Mouse (Mus musculus) midbrain, embryonic 16.5 days (tissue): ENCODE results near the gene Junb. TPM values are rescaled to one million over a fixed set of nuclear protein-coding genes. Genes with fewer than 3 reads are reported as not detected.

Experiments
- ATAC-seq: fragments of 200-750 bp; cut with Nextera tagmentation; 2 replicates; pipeline ENCODE4 v1.8.0; 2017; ENCODE audit warnings: moderate TSS enrichment
- H3K27ac ChIP-seq: fragments of 300-500 bp; sonication (generic); 2 replicates; pipeline ENCODE4 v1.5.1; 2014; ENCODE audit warnings: mild to moderate bottlenecking, low read length, mixed read lengths
- H3K27me3 ChIP-seq: fragments of 300-500 bp; sonication (generic); 2 replicates; pipeline ENCODE4 v1.6.1; 2014; ENCODE audit warnings: low read depth, low read length, mixed read lengths; ENCODE audit not compliant: control insufficient read depth, insufficient read depth
- H3K36me3 ChIP-seq: fragments of 300-500 bp; sonication (generic); 2 replicates; pipeline ENCODE4 v1.6.1; 2014; ENCODE audit warnings: mild to moderate bottlenecking, low read length, moderate library complexity, mixed read lengths; ENCODE audit not compliant: control insufficient read depth, insufficient read depth
- H3K4me1 ChIP-seq: fragments of 300-500 bp; sonication (generic); 2 replicates; pipeline ENCODE4 v1.6.1; 2014; ENCODE audit warnings: mild to moderate bottlenecking, low read length, mixed read lengths; ENCODE audit not compliant: control insufficient read depth, insufficient read depth
- H3K4me2 ChIP-seq: fragments of 300-500 bp; sonication (generic); 2 replicates; pipeline ENCODE4 v1.6.1; 2014; ENCODE audit warnings: mild to moderate bottlenecking, low read length, mixed read lengths
- H3K4me3 ChIP-seq: fragments of 300-500 bp; sonication (generic); 2 replicates; pipeline ENCODE4 v1.5.1; 2014; ENCODE audit warnings: low read depth, mild to moderate bottlenecking, low read length, moderate library complexity, mixed read lengths
- H3K9ac ChIP-seq: fragments of 300-500 bp; sonication (generic); 2 replicates; pipeline ENCODE4 v1.6.1; 2014; ENCODE audit warnings: low read depth, low read length, mixed read lengths
- H3K9me3 ChIP-seq: fragments of 300-500 bp; sonication (generic); replicated peaks from 2 replicates; pipeline ENCODE4 v1.6.1; 2014; ENCODE audit warnings: mild to moderate bottlenecking, low read length, mixed read lengths; ENCODE audit not compliant: control insufficient read depth, poor library complexity, severe bottlenecking
- WGBS: fragments of 180-500 bp; shearing (Covaris S2); extraction: QIAGEN DNeasy Blood & Tissue Kit; methylation state at CpG from one replicate; pipeline ENCODE4 v1.1.7; 2014; 5-methylcytosine and 5-hydroxymethylcytosine counted together
- polyA plus RNA-seq: library from polyadenylated mRNA; unstranded; fragments of >200 nt; fragmentation: Nextera tagmentation; extraction: Ambion mirVana; gene quantifications from 2 replicates; pipeline ENCODE4 v1.2.1, GENCODE M21; 2015

The Junb gene
- polyA plus RNA-seq, 1 experiment from 2014 or later = 5.3 TPM

GRCm38 (mm10) chr8:84990836-84991235 is 12.3 kb upstream of the Junb start:
- peak; percentile 54 for ATAC-seq
- WGBS = 1% methylated on average over 15 of the region's 15 CpGs

GRCm38 (mm10) chr8:84990349-84990748 is 11.8 kb upstream of the Junb start, which contains the start of gene Hook2:
Hook2 (plus strand) TSS chr8:84990603.
- H3K9me3 ChIP-seq = no peaks in the 10 kb centered on the region
- H3K4me1 ChIP-seq = peaks cover 19% of the 10 kb centered on the region
- H3K36me3 ChIP-seq = no peaks in the 10 kb centered on the region
- WGBS = 0% methylated on average over 28 of the region's 28 CpGs
- peak within 1 kb of the TSS; percentile 86 for H3K27ac ChIP-seq
- peak within 1 kb of the TSS; percentile 73 for H3K4me3 ChIP-seq
- H3K9ac ChIP-seq = peak within 1 kb of the TSS; percentile 86
- peaks cover 7% of the 10 kb centered on the region; the same call in 1 of the 2 replicates for H3K27me3 ChIP-seq
- peak; percentile 89 for ATAC-seq
- H3K4me2 ChIP-seq = peak within 1 kb of the TSS; percentile 91

More at GRCm38 (mm10) chr8:84990836-84991235, 12.3 kb upstream of the Junb start:
- Histone ChIP-seq H3K4me1 (peaks cover 17% of the 10 kb centered on the region), H3K4me2 (peak overlapping the region; percentile 91), H3K27me3 (peaks cover 7% of the 10 kb centered on the region; the same call in 1 of the 2 replicates), H3K4me3 (peak overlapping the region; percentile 73), H3K9me3 (no peaks in the 10 kb centered on the region), H3K9ac (peak overlapping the region; percentile 86), H3K36me3 (0 out of 2 replicates have a peak, but pooled peaks cover 2% of the 10 kb centered on the region), H3K27ac (peak overlapping the region; percentile 86)

GRCm38 (mm10) chr8:84989810-84990209 is 11.3 kb upstream of the Junb start:
- H3K36me3 ChIP-seq = no peaks in the 10 kb centered on the region
- H3K9me3 ChIP-seq = no peaks in the 10 kb centered on the region
- peak overlapping the region; percentile 81 for H3K27ac ChIP-seq
- peak overlapping the region; percentile 69 for H3K9ac ChIP-seq
- peak overlapping the region; percentile 73 for H3K4me3 ChIP-seq
- WGBS = 0% methylated on average over 15 of the region's 15 CpGs
- peaks cover 24% of the 10 kb centered on the region for H3K4me1 ChIP-seq
- peak; percentile 55 for ATAC-seq
- peaks cover 7% of the 10 kb centered on the region; the same call in 1 of the 2 replicates for H3K27me3 ChIP-seq
- H3K4me2 ChIP-seq = peak overlapping the region; percentile 91

GRCm38 (mm10) chr8:84989311-84989731 is 10.8 kb upstream of the Junb start:
- H3K4me3 ChIP-seq = peak overlapping the region; percentile 73
- no peaks in the 10 kb centered on the region for H3K9me3 ChIP-seq
- WGBS = 15% methylated on average over 15 of the region's 15 CpGs
- no peaks in the 10 kb centered on the region for H3K36me3 ChIP-seq
- H3K4me2 ChIP-seq = peak overlapping the region; percentile 91
- peaks cover 6% of the 10 kb centered on the region; the same call in 1 of the 2 replicates for H3K27me3 ChIP-seq
- no peak overlapping the region for H3K27ac ChIP-seq
- peak overlapping the region; percentile 33; the same call in 1 of the 2 replicates for H3K9ac ChIP-seq
- no peak for ATAC-seq
- H3K4me1 ChIP-seq = peaks cover 29% of the 10 kb centered on the region

- ATAC-seq = no peak
- Histone ChIP-seq H3K36me3 (no peaks in the 10 kb centered on the region), H3K9ac (no peak overlapping the region), H3K4me3 (no peak overlapping the region), H3K4me1 (peaks cover 29% of the 10 kb centered on the region), H3K27ac (no peak overlapping the region), H3K4me2 (no peak overlapping the region), H3K27me3 (peaks cover 4% of the 10 kb centered on the region; the same call in 1 of the 2 replicates), H3K9me3 (no peaks in the 10 kb centered on the region)
- 70% methylated on average over 2 of the region's 2 CpGs for WGBS
These were observed 9.4 kb upstream of the Junb start for GRCm38 (mm10) chr8:84987903-84988302.

GRCm38 (mm10) chr8:84987388-84987787 is 8.9 kb upstream of the Junb start:
- no peaks in the 10 kb centered on the region for H3K36me3 ChIP-seq
- H3K9me3 ChIP-seq = no peaks in the 10 kb centered on the region
- H3K4me1 ChIP-seq = peaks cover 29% of the 10 kb centered on the region
- no peak overlapping the region for H3K27ac ChIP-seq
- ATAC-seq = no peak
- 86% methylated on average over 5 of the region's 5 CpGs for whole genome bisulfite sequencing
- no peak overlapping the region for H3K4me2 ChIP-seq
- H3K27me3 ChIP-seq = peaks cover 4% of the 10 kb centered on the region; the same call in 1 of the 2 replicates
- H3K9ac ChIP-seq = no peak overlapping the region
- H3K4me3 ChIP-seq = no peak overlapping the region

GRCm38 (mm10) chr8:84986379-84986945 is 7.9 kb upstream of the Junb start:
- 37% methylated on average over 8 of the region's 8 CpGs for WGBS
- H3K27ac ChIP-seq = peak overlapping the region; percentile 81
- peak overlapping the region; percentile 76; the same call in 1 of the 2 replicates for H3K9ac ChIP-seq
- peaks cover 29% of the 10 kb centered on the region for H3K4me1 ChIP-seq
- H3K4me3 ChIP-seq = peak overlapping the region; percentile 56
- peak overlapping the region; percentile 100 for H3K4me2 ChIP-seq
- H3K9me3 ChIP-seq = no peaks in the 10 kb centered on the region
- no peak; the same call in 1 of the 2 replicates for ATAC-seq
- H3K36me3 ChIP-seq = no peaks in the 10 kb centered on the region
- peaks cover 4% of the 10 kb centered on the region; the same call in 1 of the 2 replicates for H3K27me3 ChIP-seq

GRCm38 (mm10) chr8:84985684-84986378 is 7.3 kb upstream of the Junb start:
- Histone ChIP-seq H3K27ac (peak overlapping the region; percentile 81), H3K9ac (peak overlapping the region; percentile 76), H3K36me3 (no peaks in the 10 kb centered on the region), H3K27me3 (peaks cover 4% of the 10 kb centered on the region; the same call in 1 of the 2 replicates), H3K4me3 (peak overlapping the region; percentile 56), H3K4me1 (peaks cover 28% of the 10 kb centered on the region), H3K9me3 (no peaks in the 10 kb centered on the region), H3K4me2 (peak overlapping the region; percentile 100)
- WGBS = under 1% methylated on average over 53 of the region's 53 CpGs
- ATAC-seq = peak; percentile 55
